Mouse (Mus musculus) inflammation-experienced regulatory T-cells, adult 6 months (primary cell): ENCODE results near the gene Vmn1r91. TPM values are rescaled to one million over a fixed set of nuclear protein-coding genes. Genes with fewer than 3 reads are reported as not detected.
"Not testable (repeated sequence)": the region's sequence is repeated elsewhere in the genome, so short reads cannot be mapped to it uniquely, and the experiment has no call there.

Source experiments
- ATAC-seq: one replicate; pipeline ENCODE4 v1.8.0; 2017
- polyA plus RNA-seq, 3 experiments: library from polyadenylated mRNA; unstranded; fragments of 100-300 nt; shearing (Covaris generic); gene quantifications; one replicate each; pipeline ENCODE4 v1.2.1; 2017

Vmn1r91 gene
- not detected for polyA plus RNA-seq

GRCm38 (mm10) chr7:20099380-20099779 is at the start of gene Vmn1r91:
TSS of gene Vmn1r91 (plus strand) at chr7:20099680.
- not testable (repeated sequence) for ATAC-seq

GRCm38 (mm10) chr7:20064100-20064499 is 35.4 kb upstream of the Vmn1r91 start:
- not testable (repeated sequence) for ATAC-seq

- ATAC-seq = not testable (repeated sequence)
These were observed 21.4 kb upstream of the Vmn1r91 start for GRCm38 (mm10) chr7:20078118-20078517.

- ATAC-seq = not testable (repeated sequence)
These were observed 23.0 kb downstream of the Vmn1r91 start, which contains the start of gene Gm16442 for GRCm38 (mm10) chr7:20122479-20122878. TSS of gene Gm16442 (minus strand) at chr7:20122579.

GRCm38 (mm10) chr7:20138988-20139387 is 39.5 kb downstream of the Vmn1r91 start, which contains the start of gene Vmn1r93:
TSS of gene Vmn1r93 (minus strand) at chr7:20139088.
- ATAC-seq = not testable (repeated sequence)

Other genes with a start within 250 kb of the Vmn1r91 start
- gene Gm19345, start 247.7 kb upstream of the Vmn1r91 start, polyA plus RNA-seq = not detected
- under 1 TPM in 2 of 3 experiments, not detected in 1; 0.55 to 0.59 TPM for gene Ceacam16, start 238.4 kb upstream of the Vmn1r91 start, polyA plus RNA-seq
- gene Ceacam19, start 211.7 kb upstream of the Vmn1r91 start, polyA plus RNA-seq = not detected
- 10 to 100 TPM; 14.2 to 23.8 (median 19.6) TPM for gene Pvr, start 178.5 kb upstream of the Vmn1r91 start, polyA plus RNA-seq
- gene Igsf23, start 148.9 kb upstream of the Vmn1r91 start, polyA plus RNA-seq = 1 to 10 TPM; 3.3 to 8.4 (median 5.5) TPM
- gene Ceacam20, start 134.3 kb upstream of the Vmn1r91 start, polyA plus RNA-seq = 1 to 10 TPM in 1 of 3 experiments, not detected in 2; 1.1 TPM
- not detected for gene Nlrp9b, start 108.2 kb upstream of the Vmn1r91 start, polyA plus RNA-seq
- gene Gm16442, start 22.9 kb downstream of the Vmn1r91 start, polyA plus RNA-seq = not detected
- not detected for gene Vmn1r93, start 39.4 kb downstream of the Vmn1r91 start, polyA plus RNA-seq
- not detected for gene Vmn1r94, start 68.7 kb downstream of the Vmn1r91 start, polyA plus RNA-seq
- gene Vmn1r95, start 94.0 kb downstream of the Vmn1r91 start, polyA plus RNA-seq = not detected
- gene Gm6164, start 105.9 kb downstream of the Vmn1r91 start, polyA plus RNA-seq = not detected
- gene Gm4498, start 134.1 kb downstream of the Vmn1r91 start, polyA plus RNA-seq = not detected
- not detected for gene Gm5890, start 163.2 kb downstream of the Vmn1r91 start, polyA plus RNA-seq
- gene Gm4133, start 234.4 kb downstream of the Vmn1r91 start, polyA plus RNA-seq = not detected